ENCODE assay signal across 11 mouse cellular contexts in the genomic region with DNA sequence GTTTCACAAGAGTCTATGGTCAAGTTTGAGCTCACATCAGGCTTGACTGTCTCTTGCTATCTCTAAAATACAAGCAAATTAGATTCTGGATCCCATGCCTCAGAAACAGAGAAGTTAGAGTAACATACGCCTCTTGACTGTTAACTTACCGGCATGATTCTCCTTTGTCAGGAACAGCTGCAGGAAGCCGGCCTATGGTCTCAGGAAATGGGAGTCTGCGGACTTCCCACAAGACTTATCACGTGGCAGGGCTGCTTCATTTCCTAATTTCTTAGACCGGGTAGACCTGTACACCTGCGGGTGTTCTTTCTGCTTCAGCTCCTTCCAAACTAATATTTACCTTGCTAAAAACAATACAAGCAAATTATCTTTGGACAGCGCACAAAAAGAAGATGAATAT. TPM values are rescaled to one million over a fixed set of nuclear protein-coding genes. Genes with fewer than 3 reads are reported as not detected.
"Had no signal": no experiment of that assay in that cellular context is flagged by ENCODE, and none has a peak within 500 bp of the region (broad histone marks: within the 10 kb centered on the region; RNA-seq: fewer than 3 reads in every experiment).

No protein-coding gene starts in this region.

- H3K27ac ChIP-seq: left cerebral cortex, adult 2 months; limb, embryonic 15.5 days; liver, embryonic 12.5 days; lung, embryonic 15.5 days; midbrain, embryonic 15.5 days; neural tube, embryonic 12.5 days; stomach, postnatal 0 days had no signal

- DNase-seq: kidney, adult 11 months; thymus, adult 18-20 months; thymus, postnatal 14 days had no signal

- ATAC-seq: liver, embryonic 12.5 days; midbrain, embryonic 15.5 days had no signal

- H3K4me3 ChIP-seq: left cerebral cortex, adult 2 months; limb, embryonic 15.5 days; liver, embryonic 12.5 days; lung, embryonic 15.5 days; midbrain, embryonic 15.5 days; neural tube, embryonic 12.5 days had no signal

- H3K27me3 ChIP-seq: limb, embryonic 15.5 days; liver, embryonic 12.5 days; lung, embryonic 15.5 days; midbrain, embryonic 15.5 days; neural tube, embryonic 12.5 days had no signal

- H3K4me1 ChIP-seq: limb, embryonic 15.5 days; liver, embryonic 12.5 days; lung, embryonic 15.5 days; midbrain, embryonic 15.5 days; neural tube, embryonic 12.5 days had no signal

- H3K9ac ChIP-seq: limb, embryonic 15.5 days; liver, embryonic 12.5 days; lung, embryonic 15.5 days; midbrain, embryonic 15.5 days; neural tube, embryonic 12.5 days had no signal

- H3K36me3 ChIP-seq: limb, embryonic 15.5 days; liver, embryonic 12.5 days; lung, embryonic 15.5 days; midbrain, embryonic 15.5 days; neural tube, embryonic 12.5 days had no signal

RNA-seq across cellular contexts. Expression of a gene that starts 22.9 kb away (rescaled TPM):
- total RNA-seq: monocyte, adult 5-6 weeks had no signal
- polyA plus RNA-seq: liver, embryonic 12.5 days had no signal
